Mouse (Mus musculus) bone marrow macrophage, adult 2 months (primary cell): ENCODE data around the gene Ppfia3. TPM values are rescaled to one million over a fixed set of nuclear protein-coding genes. Genes with fewer than 3 reads are reported as not detected.
"Not testable (repeated sequence)": the region's sequence is repeated elsewhere in the genome, so short reads cannot be mapped to it uniquely, and the experiment has no call there.

Experiments
- H3K27ac ChIP-seq: 2 replicates; pipeline ENCODE4 v1.5.1; 2012; ENCODE audit warnings: low read depth, low read length; ENCODE audit not compliant: insufficient read depth
- H3K4me1 ChIP-seq: 2 replicates; pipeline ENCODE4 v1.6.1; 2012; ENCODE audit warnings: low read length; ENCODE audit not compliant: control insufficient read depth, insufficient read depth
- H3K4me3 ChIP-seq: 2 replicates; pipeline ENCODE4 v1.5.1; 2012; ENCODE audit warnings: mild to moderate bottlenecking, low read length, moderate library complexity; ENCODE audit not compliant: insufficient read depth
- CTCF ChIP-seq: IDR thresholded peaks from 2 replicates; pipeline ENCODE4 v1.5.1; 2012; ENCODE audit warnings: low read depth, mild to moderate bottlenecking, low read length, moderate library complexity
- POLR2A ChIP-seq: IDR thresholded peaks from 2 replicates; pipeline ENCODE4 v1.6.1; 2012; ENCODE audit warnings: mild to moderate bottlenecking, low read depth, low read length, borderline replicate concordance
- polyA plus RNA-seq: library from polyadenylated mRNA; stranded (reverse); fragments of >200 nt; gene quantifications from 2 replicates; pipeline ENCODE4 v1.2.4, GENCODE M21; 2012; ENCODE audit not compliant: missing spikeins, insufficient read depth, insufficient read length

The Ppfia3 gene
- polyA plus RNA-seq, 1 experiment: 1.8 TPM

- TF ChIP-seq POLR2A (no peak), CTCF (no peak)
- Histone ChIP-seq H3K4me3 (peak overlapping the region; percentile 56), H3K27ac (no peak overlapping the region), H3K4me1 (0 out of 2 replicates have a peak, but pooled peaks cover 3% of the 10 kb centered on the region)
These were observed 431 bp upstream of the Ppfia3 start for GRCm38 (mm10) chr7:45367020-45367880.

- Histone ChIP-seq H3K27ac (no peak overlapping the region), H3K4me1 (peaks cover 7% of the 10 kb centered on the region; the same call in 1 of the 2 replicates), H3K4me3 (no peak overlapping the region; the same call in 1 of the 2 replicates)
- no peak for TF ChIP-seq POLR2A
- TF ChIP-seq CTCF: no peak
These were observed 822 bp downstream of the Ppfia3 start for GRCm38 (mm10) chr7:45365742-45366651.

GRCm38 (mm10) chr7:45363983-45364382, 2.8 kb downstream of the Ppfia3 start:
- H3K4me3 ChIP-seq: no peak overlapping the region
- no peak overlapping the region for H3K27ac ChIP-seq
- peaks cover 4% of the 10 kb centered on the region; the same call in 1 of the 2 replicates for H3K4me1 ChIP-seq
- TF ChIP-seq CTCF (no peak), POLR2A (no peak)

GRCm38 (mm10) chr7:45362801-45363200, 4.0 kb downstream of the Ppfia3 start:
- TF ChIP-seq CTCF (no peak), POLR2A (no peak)
- Histone ChIP-seq H3K4me3 (no peak overlapping the region), H3K4me1 (peaks cover 4% of the 10 kb centered on the region; the same call in 1 of the 2 replicates), H3K27ac (no peak overlapping the region)

GRCm38 (mm10) chr7:45361243-45361804, 5.5 kb downstream of the Ppfia3 start:
- TF ChIP-seq CTCF (no peak), POLR2A (no peak)
- H3K27ac ChIP-seq: no peak overlapping the region
- peaks cover 4% of the 10 kb centered on the region; the same call in 1 of the 2 replicates for H3K4me1 ChIP-seq
- peak overlapping the region; percentile 42 for H3K4me3 ChIP-seq

- Histone ChIP-seq H3K4me1 (peaks cover 4% of the 10 kb centered on the region; the same call in 1 of the 2 replicates), H3K4me3 (no peak overlapping the region), H3K27ac (no peak overlapping the region)
- TF ChIP-seq POLR2A (no peak), CTCF (no peak)
These were observed 6.3 kb downstream of the Ppfia3 start for GRCm38 (mm10) chr7:45360404-45361125.

- not testable (repeated sequence) for H3K4me3 ChIP-seq, H3K27ac ChIP-seq, H3K4me1 ChIP-seq
These were observed 7.7 kb downstream of the Ppfia3 start for GRCm38 (mm10) chr7:45359081-45359480.

GRCm38 (mm10) chr7:45356087-45356486, 10.7 kb downstream of the Ppfia3 start:
- Histone ChIP-seq H3K27ac (no peak overlapping the region), H3K4me3 (no peak overlapping the region), H3K4me1 (peaks cover 3% of the 10 kb centered on the region; the same call in 1 of the 2 replicates)
- no peak for TF ChIP-seq CTCF
- TF ChIP-seq POLR2A: no peak
